Mouse (Mus musculus) cerebellum, adult (tissue): ENCODE measurements at regions not wholly inside any gene's neighbourhood (a gene's known extent, or its start where the extent isn't known, plus 50 kb on each side); places are given as distances from the start of the nearest gene placed in this dataset.

Source experiments
- ATAC-seq: cut with Nextera tagmentation; 2 replicates; pipeline ENCODE4 v1.9.2; 2017; ENCODE audit warnings: mild to moderate bottlenecking, moderate library complexity, mixed read lengths; ENCODE audit not compliant: insufficient number of reproducible peaks, low FRiP score, low TSS enrichment

DNA sequence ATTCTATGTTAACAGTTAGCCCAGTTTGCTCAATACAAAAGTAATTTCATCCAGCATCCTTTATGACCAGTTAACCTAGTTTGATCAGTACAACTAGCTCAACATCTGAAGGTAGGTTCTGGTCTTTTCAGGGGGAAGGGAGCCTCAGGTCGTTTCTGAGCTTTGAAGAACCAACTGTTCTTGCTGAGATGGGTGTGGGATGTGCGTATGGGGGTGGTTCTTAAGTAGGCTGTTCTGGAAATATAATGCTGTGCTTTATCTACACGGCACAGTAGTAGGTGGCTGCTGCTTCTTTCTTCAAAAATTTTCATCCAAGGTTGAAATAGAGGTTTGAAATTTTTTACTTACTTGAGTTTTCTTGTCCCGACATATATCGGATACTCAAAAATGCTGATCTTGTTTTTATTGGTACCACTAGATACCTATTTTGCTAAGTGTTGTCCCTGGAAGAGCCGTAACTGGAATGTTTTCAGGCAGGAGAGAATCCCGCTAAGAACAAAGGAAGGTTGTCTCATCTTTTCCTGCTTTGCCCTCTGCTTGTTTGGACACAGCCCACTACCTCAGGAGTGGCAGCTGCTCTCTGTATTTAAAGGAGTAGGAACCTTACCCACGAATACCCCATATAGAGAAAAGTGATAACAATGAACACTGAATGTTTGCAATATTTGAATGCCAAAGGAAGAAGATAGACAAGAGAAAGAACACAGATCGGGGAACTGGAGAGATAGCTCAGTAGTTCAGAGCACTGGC is 275.5 kb downstream of the Cdh10 start:
- no peak for ATAC-seq

- no peak for ATAC-seq
Measured at GRCm38 (mm10) chr15:19114951-19115350, 296.2 kb downstream of the Cdh10 start.

DNA sequence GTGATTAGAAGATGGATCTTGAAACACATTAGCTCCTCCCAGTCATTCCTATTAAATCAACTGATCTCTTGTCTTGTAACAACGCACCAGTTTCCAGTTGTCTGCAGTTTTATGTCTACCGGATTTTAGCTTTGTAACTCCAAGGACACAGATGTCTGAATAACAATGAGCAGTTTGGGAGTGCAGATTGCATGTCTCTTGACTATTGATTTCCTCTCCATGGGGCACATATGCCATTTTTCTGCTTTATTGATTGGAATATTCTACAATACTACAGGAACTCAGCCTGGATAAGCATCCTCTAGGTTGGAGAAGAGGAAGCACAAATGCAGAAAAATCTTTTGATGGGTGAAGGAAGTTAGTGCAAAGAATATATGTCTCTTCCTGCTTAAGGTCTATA is 300.2 kb downstream of the Cdh10 start:
- ATAC-seq = no peak

DNA sequence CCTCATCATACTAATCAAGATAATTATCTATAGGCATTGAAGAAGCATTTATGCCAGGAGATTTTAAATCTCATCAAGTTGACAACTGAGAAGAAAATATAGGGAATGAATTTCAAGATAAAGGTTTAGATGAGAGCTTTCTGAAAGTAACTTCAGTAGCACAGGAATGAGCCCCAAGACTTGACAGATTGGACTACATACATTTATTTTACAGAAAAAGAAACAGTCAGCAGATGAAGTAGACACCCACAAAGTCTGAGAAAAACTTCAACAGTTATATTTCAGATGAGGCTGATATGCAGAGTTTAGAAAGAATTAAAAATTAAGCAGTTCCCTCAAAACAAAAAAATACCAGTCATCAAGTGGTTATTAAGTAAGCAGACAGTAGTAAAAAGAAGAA is 308.7 kb downstream of the Cdh10 start:
- ATAC-seq = no peak

- no peak for ATAC-seq
Measured at GRCm38 (mm10) chr15:19129316-19129715, 310.6 kb downstream of the Cdh10 start.

GRCm38 (mm10) chr15:19153682-19154081 is 334.9 kb downstream of the Cdh10 start:
- no peak for ATAC-seq

GRCm38 (mm10) chr15:19162119-19162888 is 343.6 kb downstream of the Cdh10 start:
- ATAC-seq = peak; percentile 70; the same call in 1 of the 2 replicates

GRCm38 (mm10) chr15:19175470-19175869 is 356.7 kb downstream of the Cdh10 start:
- ATAC-seq = no peak
